Mouse (Mus musculus) hindbrain, embryonic 12.5 days (tissue): Measurements from ENCODE around the gene Cdk1. TPM values are rescaled to one million over a fixed set of nuclear protein-coding genes. Genes with fewer than 3 reads are reported as not detected.

Source experiments
- ATAC-seq: fragments of 200-750 bp; cut with Nextera tagmentation; 2 replicates; pipeline ENCODE4 v1.8.0; 2017; ENCODE audit warnings: moderate TSS enrichment; ENCODE audit not compliant: low FRiP score
- H3K27ac ChIP-seq: fragments of 300-500 bp; sonication (generic); 2 replicates; pipeline ENCODE4 v1.5.1; 2016; ENCODE audit warnings: mild to moderate bottlenecking
- H3K27me3 ChIP-seq: fragments of 300-500 bp; sonication (generic); 2 replicates; pipeline ENCODE4 v1.6.1; 2016; ENCODE audit warnings: mild to moderate bottlenecking
- H3K36me3 ChIP-seq: fragments of 300-500 bp; sonication (generic); 2 replicates; pipeline ENCODE4 v1.6.1; 2016; ENCODE audit warnings: mild to moderate bottlenecking
- H3K4me1 ChIP-seq: fragments of 300-500 bp; sonication (generic); 2 replicates; pipeline ENCODE4 v1.6.1; 2016
- H3K4me2 ChIP-seq: fragments of 300-500 bp; sonication (generic); replicated peaks from 2 replicates; pipeline ENCODE4 v1.6.1; 2016; ENCODE audit warnings: mild to moderate bottlenecking
- H3K4me3 ChIP-seq: fragments of 300-500 bp; sonication (generic); 2 replicates; pipeline ENCODE4 v1.5.1; 2016; ENCODE audit warnings: mild to moderate bottlenecking
- H3K9ac ChIP-seq: fragments of 300-500 bp; sonication (generic); 2 replicates; pipeline ENCODE4 v1.6.1; 2016; ENCODE audit warnings: mild to moderate bottlenecking, moderate library complexity
- H3K9me3 ChIP-seq: fragments of 300-500 bp; sonication (generic); replicated peaks from 2 replicates; pipeline ENCODE4 v1.6.1; 2016; ENCODE audit warnings: mild to moderate bottlenecking
- WGBS: fragments of 180-500 bp; shearing (Covaris S2); methylation state at CpG from one replicate; pipeline ENCODE4 v1.1.7; 2016; 5-methylcytosine and 5-hydroxymethylcytosine counted together
- polyA plus RNA-seq: library from polyadenylated mRNA; unstranded; fragments of >200 nt; fragmentation: Nextera tagmentation; extraction: Ambion mirVana; gene quantifications from 2 replicates; pipeline ENCODE4 v1.2.1, GENCODE M21; 2016

The Cdk1 gene
- polyA plus RNA-seq, 1 experiment from 2014 or later = 220 TPM

- Histone ChIP-seq H3K27ac (no peak overlapping the region), H3K9ac (no peak overlapping the region), H3K4me1 (no peaks in the 10 kb centered on the region), H3K27me3 (no peaks in the 10 kb centered on the region), H3K4me2 (no peak overlapping the region), H3K9me3 (no peaks in the 10 kb centered on the region), H3K36me3 (no peaks in the 10 kb centered on the region), H3K4me3 (no peak overlapping the region)
- 79% methylated on average over 9 of the region's 9 CpGs for WGBS
- ATAC-seq = no peak
These were observed 56.8 kb downstream of the Cdk1 start for GRCm38 (mm10) chr10:69295919-69296318.

DNA sequence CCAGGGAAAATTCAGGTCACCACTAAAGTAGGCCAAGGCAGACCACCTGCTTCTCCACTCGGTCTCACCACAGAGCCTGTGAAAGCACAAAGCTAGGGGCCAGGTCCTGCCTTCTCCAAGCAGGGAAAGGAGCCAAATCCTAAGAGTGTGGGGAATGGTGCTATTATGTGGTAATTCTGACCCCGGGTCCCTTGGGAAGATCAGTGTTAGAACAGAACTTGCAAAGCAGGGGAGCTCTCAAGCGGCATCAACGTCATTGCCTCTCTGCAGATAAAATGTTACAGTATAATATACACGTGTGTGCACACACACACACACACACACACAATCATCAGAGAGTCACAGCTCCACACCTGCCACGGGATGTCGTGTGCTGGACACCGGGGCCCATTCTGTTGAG, 62.0 kb downstream of the Cdk1 start:
- Histone ChIP-seq H3K9ac (no peak overlapping the region), H3K4me1 (no peaks in the 10 kb centered on the region), H3K36me3 (peaks cover 21% of the 10 kb centered on the region), H3K9me3 (no peaks in the 10 kb centered on the region), H3K4me2 (no peak overlapping the region), H3K4me3 (no peak overlapping the region), H3K27me3 (no peaks in the 10 kb centered on the region), H3K27ac (no peak overlapping the region)
- no peak for ATAC-seq
- WGBS = 91% methylated on average over 8 of the region's 8 CpGs

DNA sequence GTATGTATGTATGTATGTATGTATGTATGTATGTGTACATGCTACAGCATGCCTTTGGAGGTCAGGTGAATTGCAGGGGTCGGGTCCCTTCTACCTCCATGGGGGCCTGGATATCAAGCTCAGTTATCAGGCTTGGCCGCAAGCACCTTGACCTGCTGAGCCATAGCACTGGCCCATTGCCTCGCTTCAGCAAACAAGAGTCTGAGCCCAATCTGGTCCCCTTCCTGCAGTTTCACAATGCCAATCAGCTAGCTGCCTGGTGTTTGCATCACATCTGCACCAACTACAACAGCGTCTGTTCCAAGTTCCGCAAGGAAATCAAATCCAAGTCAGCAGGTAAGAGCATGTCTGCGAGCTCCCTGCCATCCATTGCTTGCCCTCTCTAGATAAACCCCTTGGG, 64.0 kb downstream of the Cdk1 start:
- H3K27ac ChIP-seq = no peak overlapping the region
- WGBS = 92% methylated on average over 6 of the region's 6 CpGs
- peaks cover 34% of the 10 kb centered on the region for H3K36me3 ChIP-seq
- no peak for ATAC-seq
- no peak overlapping the region for H3K4me3 ChIP-seq
- H3K9me3 ChIP-seq = no peaks in the 10 kb centered on the region
- H3K4me2 ChIP-seq = no peak overlapping the region
- H3K27me3 ChIP-seq = no peaks in the 10 kb centered on the region
- no peak overlapping the region for H3K9ac ChIP-seq
- no peaks in the 10 kb centered on the region for H3K4me1 ChIP-seq

DNA sequence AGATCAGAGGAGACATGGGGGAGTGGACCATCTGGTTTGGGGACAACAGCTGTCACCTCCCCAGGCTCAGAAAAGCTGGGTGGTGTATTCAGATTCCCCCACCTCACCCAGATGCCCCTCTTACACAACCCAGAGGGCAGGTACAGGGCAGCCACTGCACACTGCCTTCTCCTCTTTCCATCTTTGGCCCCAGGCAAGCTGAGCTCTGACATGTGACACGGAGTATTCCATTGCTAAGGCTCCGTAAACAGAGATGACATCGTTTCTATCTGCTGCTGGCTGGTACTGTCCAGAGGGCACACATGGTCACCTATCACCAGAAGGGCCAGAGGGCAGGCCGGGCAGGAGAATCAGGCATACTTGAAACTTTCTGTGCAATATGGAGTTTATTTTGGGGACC, 64.7 kb downstream of the Cdk1 start:
- Histone ChIP-seq H3K4me2 (no peak overlapping the region), H3K36me3 (peaks cover 39% of the 10 kb centered on the region), H3K4me3 (no peak overlapping the region), H3K27ac (no peak overlapping the region), H3K9ac (no peak overlapping the region), H3K27me3 (no peaks in the 10 kb centered on the region), H3K9me3 (no peaks in the 10 kb centered on the region), H3K4me1 (no peaks in the 10 kb centered on the region)
- 90% methylated on average over 4 of the region's 4 CpGs for WGBS
- ATAC-seq = no peak

GRCm38 (mm10) chr10:69286939-69287338, 65.8 kb downstream of the Cdk1 start:
- no peak overlapping the region for H3K4me2 ChIP-seq
- H3K9me3 ChIP-seq = no peaks in the 10 kb centered on the region
- H3K4me3 ChIP-seq = no peak overlapping the region
- no peak overlapping the region for H3K9ac ChIP-seq
- no peaks in the 10 kb centered on the region for H3K27me3 ChIP-seq
- no peak for ATAC-seq
- H3K4me1 ChIP-seq = no peaks in the 10 kb centered on the region
- WGBS = 95% methylated on average over 3 of the region's 3 CpGs
- no peak overlapping the region for H3K27ac ChIP-seq
- H3K36me3 ChIP-seq = peaks cover 47% of the 10 kb centered on the region

Other genes starting within 250 kb of the Cdk1 start
- 23.2 and 23.5 TPM in 2 replicates for gene Rhobtb1, start 201.5 kb downstream of the Cdk1 start, polyA plus RNA-seq
- 1.9 TPM in 2 replicates for gene A930033H14Rik, start 139.8 kb downstream of the Cdk1 start, polyA plus RNA-seq
- 91.0 and 110 TPM in 2 replicates for gene Ank3, start 45.8 kb upstream of the Cdk1 start, polyA plus RNA-seq